Mouse (Mus musculus) T-helper 1 cell (primary cell): ENCODE data around the gene Megf11.
"Not testable (repeated sequence)": the region's sequence is repeated elsewhere in the genome, so short reads cannot be mapped to it uniquely, and the experiment has no call there.

ENCODE experiments used
- in situ Hi-C: fragments of 300-600 bp; cut with MboI, MseI; formaldehyde crosslinking; loops from one replicate; pipeline ENCODE4 v1.15.1; 2025; ENCODE audit warnings: high pct_unique_total_duplicates

Gene Megf11

GRCm38 (mm10) chr9:64700451-64701311, 315.3 kb downstream of the Megf11 start:
- in situ Hi-C loops, result no loop called here

GRCm38 (mm10) chr9:64701651-64702050, 316.2 kb downstream of the Megf11 start:
- in situ Hi-C loops, result no loop called here

DNA sequence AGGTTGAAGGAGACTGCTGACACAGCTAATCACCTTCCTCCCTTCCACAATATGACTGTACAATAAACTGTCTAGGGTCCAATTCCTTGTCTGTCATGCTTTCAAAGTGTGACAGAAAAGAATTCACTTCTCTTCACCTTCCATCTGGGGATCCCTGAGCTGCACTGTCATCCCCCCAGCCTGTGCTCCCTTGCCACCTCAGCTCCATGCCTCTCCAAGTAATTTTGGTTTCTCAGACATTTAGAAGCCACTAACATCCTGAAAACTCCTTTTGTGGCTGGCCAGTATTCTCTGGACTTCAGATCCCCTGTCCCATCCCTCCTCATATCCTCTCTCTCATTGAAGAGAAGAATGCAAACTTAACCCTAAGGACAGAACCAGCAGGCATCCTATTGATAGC, 317.0 kb downstream of the Megf11 start:
- in situ Hi-C loops, result no loop called here

DNA sequence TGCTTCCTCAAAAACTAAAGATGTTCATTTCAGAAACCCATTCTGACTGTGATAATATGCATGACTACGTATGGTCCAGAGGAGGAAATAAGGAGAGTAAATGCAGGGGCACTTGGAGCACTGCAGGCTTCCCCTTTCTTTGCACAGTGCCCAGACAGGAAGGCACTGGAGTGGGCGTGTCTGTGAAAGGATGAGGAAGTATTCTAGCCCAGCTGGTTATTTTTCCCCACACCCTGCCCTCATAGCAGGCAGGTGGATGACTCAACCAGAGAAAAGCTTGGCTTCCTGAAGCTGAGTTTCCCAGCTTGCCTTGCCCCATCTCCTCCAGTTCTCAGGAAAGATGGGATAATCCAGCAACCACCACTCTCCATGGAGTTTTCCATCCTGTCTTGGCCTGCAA, 317.5 kb downstream of the Megf11 start:
- in situ Hi-C loops, result no loop called here

- in situ Hi-C loops, result no loop called here
These were observed 318.1 kb downstream of the Megf11 start for GRCm38 (mm10) chr9:64703420-64703965.

DNA sequence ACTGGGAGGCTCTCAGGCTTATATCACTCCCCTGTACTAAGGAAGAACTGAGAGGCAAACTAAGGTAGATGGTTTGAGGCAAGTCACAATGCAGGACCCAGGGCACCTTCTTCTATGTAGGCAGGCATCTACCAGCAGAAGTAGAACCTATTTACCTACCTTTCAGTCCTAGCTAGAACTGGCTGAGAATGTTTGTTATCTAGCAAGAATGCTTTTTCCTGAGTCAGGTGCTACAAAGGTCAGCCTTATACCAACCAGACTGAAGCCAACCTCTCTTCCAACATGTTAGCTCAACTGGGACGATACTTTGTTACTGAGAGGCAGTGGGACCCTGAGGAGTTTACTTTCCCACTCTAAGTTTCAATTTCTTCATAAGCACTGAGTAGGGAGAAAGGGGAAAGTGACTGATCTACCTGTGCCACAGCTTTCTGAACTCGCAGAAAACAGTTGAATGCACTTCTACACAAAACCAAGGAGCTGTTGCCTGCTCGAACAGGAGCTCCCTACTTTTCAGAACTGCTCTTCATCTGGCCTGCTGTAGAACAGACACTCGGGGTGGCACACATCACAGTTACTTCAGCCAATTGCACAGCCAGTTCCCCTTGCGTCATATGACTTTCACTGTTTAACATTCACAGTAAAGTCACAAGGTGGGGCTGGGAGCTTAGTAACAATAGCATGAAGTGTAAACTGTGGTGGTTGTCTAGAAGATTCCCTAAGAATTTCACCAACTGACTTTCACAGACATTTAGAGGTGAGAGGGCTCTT, 318.8 kb downstream of the Megf11 start:
- in situ Hi-C loops, result no loop called here

- in situ Hi-C loops, result not testable (repeated sequence)
These were observed 324.9 kb downstream of the Megf11 start for GRCm38 (mm10) chr9:64710291-64710690.

GRCm38 (mm10) chr9:64719526-64720163, 334.2 kb downstream of the Megf11 start:
- in situ Hi-C loops, result no loop called here

- in situ Hi-C loops, result no loop called here
These were observed 341.0 kb downstream of the Megf11 start for GRCm38 (mm10) chr9:64726454-64726853.

DNA sequence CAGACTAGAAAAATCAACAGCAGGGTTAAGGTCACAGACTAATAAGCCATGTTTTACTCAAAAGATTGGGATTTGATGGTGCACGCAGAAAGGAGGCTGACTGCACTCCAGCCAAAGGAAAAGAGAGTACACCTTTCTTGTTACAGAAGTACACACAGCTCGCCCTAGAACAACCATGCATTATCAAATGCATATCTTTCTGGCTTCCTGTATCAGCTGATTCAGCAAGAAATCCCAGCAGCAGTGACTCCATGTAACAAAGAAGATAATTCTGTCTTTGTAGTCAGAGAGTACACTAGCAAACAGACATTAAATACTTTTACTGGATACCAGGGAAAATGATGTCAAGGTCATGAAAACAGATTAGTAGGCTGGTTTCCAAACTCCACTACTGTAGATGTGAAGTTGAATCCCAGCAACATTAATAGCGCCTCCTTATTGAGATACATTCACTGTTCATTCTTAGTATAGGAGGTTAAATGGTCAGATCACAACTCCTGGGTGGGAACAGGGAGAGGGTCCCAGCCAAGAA, 345.7 kb downstream of the Megf11 start:
- in situ Hi-C loops, result no loop called here

GRCm38 (mm10) chr9:64734166-64734565, 348.7 kb downstream of the Megf11 start:
- in situ Hi-C loops, result no loop called here

DNA sequence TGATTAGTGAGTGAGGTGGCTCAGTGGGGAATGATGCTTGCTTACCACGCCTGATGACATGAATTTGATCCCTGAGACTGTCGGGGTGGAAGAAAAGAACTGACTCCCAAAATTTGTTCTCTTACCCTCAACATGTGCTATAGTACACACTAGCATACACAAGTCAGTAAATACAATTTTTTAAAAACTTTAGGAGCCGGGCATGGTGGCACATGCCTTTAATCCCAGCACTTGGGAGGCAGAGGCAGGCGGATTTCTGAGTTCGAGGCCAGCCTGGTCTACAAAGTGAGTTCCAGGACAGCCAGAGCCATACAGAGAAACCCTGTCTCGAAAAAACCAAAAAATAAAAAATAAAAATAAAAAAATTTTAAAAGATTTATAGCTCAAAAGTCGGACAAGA, 349.6 kb downstream of the Megf11 start:
- in situ Hi-C loops, result not testable (repeated sequence)

- in situ Hi-C loops, result no loop called here
These were observed 350.7 kb downstream of the Megf11 start for GRCm38 (mm10) chr9:64736076-64736638.

- in situ Hi-C loops, result no loop called here
These were observed 351.4 kb downstream of the Megf11 start for GRCm38 (mm10) chr9:64736639-64737405.

GRCm38 (mm10) chr9:64737406-64738201, 352.2 kb downstream of the Megf11 start, which contains the start of gene Rab11a:
Rab11a (minus strand) TSS chr9:64737758.
- in situ Hi-C loops, result no loop called here

DNA sequence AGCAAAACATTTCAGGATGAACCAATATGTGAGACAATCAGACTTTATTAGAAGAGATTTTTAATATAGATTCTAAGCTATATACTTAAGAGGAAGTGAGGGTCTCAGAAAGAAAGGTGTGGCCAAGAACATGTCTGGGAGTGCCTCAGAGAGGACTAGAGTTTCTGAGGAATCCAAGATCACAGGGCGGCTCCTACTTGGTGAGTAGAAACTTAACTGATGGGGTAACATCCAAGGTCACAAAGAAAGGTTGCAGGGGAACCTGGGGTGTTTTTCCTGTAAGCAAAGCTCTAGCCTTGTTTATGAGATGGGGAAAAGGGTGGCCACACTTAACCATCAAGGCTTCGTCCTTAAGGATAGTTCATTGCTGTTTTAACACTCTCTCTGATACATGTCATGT, 353.6 kb downstream of the Megf11 start:
- in situ Hi-C loops, result no loop called here

GRCm38 (mm10) chr9:64742453-64742852, 357.0 kb downstream of the Megf11 start:
- in situ Hi-C loops, result no loop called here

DNA sequence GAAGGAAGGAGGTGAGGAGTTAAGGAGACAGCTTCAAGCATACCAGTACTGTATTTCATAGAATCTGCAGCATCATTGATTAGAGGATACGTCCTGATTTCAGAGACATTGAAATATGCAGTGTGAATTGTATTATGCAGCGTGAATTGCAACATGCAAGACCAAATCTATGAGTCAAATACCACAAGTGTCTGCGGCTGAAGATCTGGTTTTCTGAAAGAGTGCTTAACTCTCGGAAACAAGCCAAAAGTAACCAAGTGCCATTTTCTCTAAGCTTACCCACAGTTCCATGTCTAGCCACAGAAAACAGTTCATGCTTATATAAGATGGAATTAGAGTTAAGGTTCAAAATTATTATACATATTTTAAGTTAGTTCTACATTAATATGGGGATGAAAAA, 362.3 kb downstream of the Megf11 start:
- in situ Hi-C loops, result no loop called here

DNA sequence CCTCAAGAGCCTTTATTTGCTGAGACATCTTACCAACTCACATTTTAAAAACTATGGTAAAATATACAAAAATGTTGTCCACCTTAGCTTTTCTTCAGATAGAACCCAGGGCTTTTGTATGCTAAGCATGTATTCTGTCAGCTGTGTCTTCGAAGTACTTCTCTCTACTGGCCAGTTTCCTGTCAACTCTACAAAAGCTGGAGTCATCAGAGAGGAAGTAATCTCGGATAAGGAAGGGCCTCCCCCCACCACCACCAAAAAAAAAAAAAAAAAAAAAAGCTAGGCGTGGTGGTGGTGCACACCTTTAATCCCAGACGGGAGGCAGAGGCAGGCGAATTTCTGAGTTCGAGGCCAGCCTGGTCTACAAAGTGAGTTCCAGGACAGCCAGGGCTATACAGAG, 363.9 kb downstream of the Megf11 start:
- in situ Hi-C loops, result no loop called here

- in situ Hi-C loops, result no loop called here
These were observed 367.1 kb downstream of the Megf11 start for GRCm38 (mm10) chr9:64752575-64752974.
